Mouse (Mus musculus) heart, embryonic 14.5 days (tissue): Measurements from ENCODE around the gene Megf6. TPM values are rescaled to one million over a fixed set of nuclear protein-coding genes. Genes with fewer than 3 reads are reported as not detected.

Experiments used
- ATAC-seq: fragments of 200-750 bp; cut with Nextera tagmentation; 2 replicates; pipeline ENCODE4 v1.8.0; 2017; ENCODE audit warnings: low read depth, moderate TSS enrichment; ENCODE audit not compliant: insufficient number of reproducible peaks, insufficient read depth, low FRiP score
- H3K27ac ChIP-seq, 2 experiments: fragments of 200-500 bp in 1 of 2; fragments of 300-500 bp in 1 of 2; sonication (generic) in 1 of 2; replicated peaks in 1 of 2; 2 replicates each; pipeline ENCODE4 v1.5.1; 2012 to 2014; ENCODE audit warnings: low read depth in 2 of 2, low read length in 2 of 2, control low read depth in 1 of 2, mild to moderate bottlenecking in 1 of 2, mixed read lengths in 1 of 2; ENCODE audit not compliant: control insufficient read depth in 1 of 2, insufficient read depth in 1 of 2
- H3K27me3 ChIP-seq: fragments of 300-500 bp; sonication (generic); 2 replicates; pipeline ENCODE4 v1.6.1; 2014; ENCODE audit warnings: mild to moderate bottlenecking, low read length, control low read depth; ENCODE audit not compliant: control insufficient read depth, insufficient read depth
- H3K36me3 ChIP-seq: fragments of 300-500 bp; sonication (generic); 2 replicates; pipeline ENCODE4 v1.6.1; 2014; ENCODE audit warnings: mild to moderate bottlenecking, control low read depth, low read length, mixed read lengths; ENCODE audit not compliant: control insufficient read depth, insufficient read depth
- H3K4me1 ChIP-seq, 2 experiments: fragments of 200-500 bp in 1 of 2; fragments of 300-500 bp in 1 of 2; sonication (generic) in 1 of 2; 2 replicates each; pipeline ENCODE4 v1.6.1; 2012 to 2014; ENCODE audit warnings: low read length in 2 of 2, control low read depth in 1 of 2, mixed read lengths in 1 of 2; ENCODE audit not compliant: control insufficient read depth in 2 of 2, insufficient read depth in 2 of 2
- H3K4me2 ChIP-seq: fragments of 300-500 bp; sonication (generic); 2 replicates; pipeline ENCODE4 v1.6.1; 2014; ENCODE audit warnings: mild to moderate bottlenecking, low read length
- H3K4me3 ChIP-seq, 2 experiments: fragments of 200-500 bp in 1 of 2; fragments of 300-500 bp in 1 of 2; sonication (generic) in 1 of 2; 2 replicates each; pipeline ENCODE4 v1.5.1; 2012 to 2014; ENCODE audit warnings: low read length in 2 of 2, mild to moderate bottlenecking in 2 of 2, control low read depth in 1 of 2, low read depth in 1 of 2, moderate library complexity in 1 of 2; ENCODE audit not compliant: control insufficient read depth in 1 of 2, insufficient read depth in 1 of 2
- H3K9ac ChIP-seq: fragments of 300-500 bp; sonication (generic); 2 replicates; pipeline ENCODE4 v1.6.1; 2014; ENCODE audit warnings: mild to moderate bottlenecking, low read length
- H3K9me3 ChIP-seq: fragments of 300-500 bp; sonication (generic); 2 replicates; pipeline ENCODE4 v1.6.1; 2016; ENCODE audit warnings: low read length, control low read depth; ENCODE audit not compliant: control insufficient read depth
- WGBS: fragments of 180-500 bp; shearing (Covaris S2); extraction: QIAGEN DNeasy Blood & Tissue Kit; methylation state at CpG from one replicate; pipeline ENCODE4 v1.1.7; 2014; 5-methylcytosine and 5-hydroxymethylcytosine counted together
- polyA plus RNA-seq: library from polyadenylated mRNA; unstranded; fragments of >200 nt; fragmentation: Nextera tagmentation; extraction: Ambion mirVana; gene quantifications from 2 replicates; pipeline ENCODE4 v1.2.1, GENCODE M21; 2014

The Megf6 gene
- polyA plus RNA-seq, 1 experiment from 2014 or later = 39.8 TPM

- H3K4me3 ChIP-seq = no peak overlapping the region
- ATAC-seq = no peak
- no peak overlapping the region for H3K27ac ChIP-seq
- no peaks in the 10 kb centered on the region for H3K27me3 ChIP-seq
- no peak overlapping the region for H3K9ac ChIP-seq
- no peaks in the 10 kb centered on the region for H3K9me3 ChIP-seq
- peaks cover 6% of the 10 kb centered on the region in 2 experiments; a peak in 1 of 4 replicates for H3K4me1 ChIP-seq
- no peaks in the 10 kb centered on the region for H3K36me3 ChIP-seq
- 83% methylated on average over 7 of the region's 7 CpGs for WGBS
- H3K4me2 ChIP-seq = no peak overlapping the region
These were observed 74.8 kb downstream of the Megf6 start for GRCm38 (mm10) chr4:154245342-154245741.

GRCm38 (mm10) chr4:154246115-154247040 is 75.8 kb downstream of the Megf6 start:
- Histone ChIP-seq H3K4me2 (peak overlapping the region; percentile 58), H3K9ac (no peak overlapping the region), H3K27ac (no peak overlapping the region), H3K4me3 (peak overlapping the region; percentile 20 to 37; a peak in 3 of 4 replicates), H3K36me3 (no peaks in the 10 kb centered on the region), H3K4me1 (peaks cover 6% of the 10 kb centered on the region in 2 experiments; a peak in 1 of 4 replicates), H3K27me3 (no peaks in the 10 kb centered on the region), H3K9me3 (no peaks in the 10 kb centered on the region)
- WGBS = 6% methylated on average over 19 of the region's 19 CpGs
- 0 out of 2 replicates have a peak, but pooled peaks have one; percentile 23 for ATAC-seq

GRCm38 (mm10) chr4:154247207-154248091 is 76.9 kb downstream of the Megf6 start:
- H3K4me2 ChIP-seq = peak overlapping the region; percentile 58
- H3K27ac ChIP-seq = no peak overlapping the region
- H3K27me3 ChIP-seq = no peaks in the 10 kb centered on the region
- H3K36me3 ChIP-seq = no peaks in the 10 kb centered on the region
- WGBS = 52% methylated on average over 22 of the region's 22 CpGs
- no peaks in the 10 kb centered on the region for H3K9me3 ChIP-seq
- no peak overlapping the region for H3K9ac ChIP-seq
- ATAC-seq = no peak
- H3K4me3 ChIP-seq = no peak overlapping the region
- peaks cover 6% of the 10 kb centered on the region in 2 experiments; a peak in 1 of 4 replicates for H3K4me1 ChIP-seq

- Histone ChIP-seq H3K4me2 (no peak overlapping the region), H3K9ac (no peak overlapping the region), H3K4me3 (no peak overlapping the region), H3K27ac (no peak overlapping the region), H3K4me1 (peaks cover 6% of the 10 kb centered on the region in 2 experiments; a peak in 1 of 4 replicates), H3K27me3 (no peaks in the 10 kb centered on the region), H3K36me3 (no peaks in the 10 kb centered on the region), H3K9me3 (no peaks in the 10 kb centered on the region)
- ATAC-seq = no peak
- WGBS = 82% methylated on average over 21 of the region's 21 CpGs
These were observed 77.7 kb downstream of the Megf6 start for GRCm38 (mm10) chr4:154248092-154248805.

GRCm38 (mm10) chr4:154249316-154249715 is 78.8 kb downstream of the Megf6 start:
- Histone ChIP-seq H3K4me3 (no peak overlapping the region), H3K27ac (no peak overlapping the region), H3K4me2 (no peak overlapping the region), H3K9ac (no peak overlapping the region), H3K9me3 (no peaks in the 10 kb centered on the region), H3K27me3 (no peaks in the 10 kb centered on the region), H3K4me1 (peaks cover 6% of the 10 kb centered on the region in 2 experiments; a peak in 1 of 4 replicates), H3K36me3 (no peaks in the 10 kb centered on the region)
- no peak for ATAC-seq
- 86% methylated on average over 8 of the region's 8 CpGs for WGBS

GRCm38 (mm10) chr4:154252537-154253255 is 82.2 kb downstream of the Megf6 start:
- Histone ChIP-seq H3K36me3 (no peaks in the 10 kb centered on the region), H3K9ac (no peak overlapping the region), H3K27me3 (no peaks in the 10 kb centered on the region), H3K27ac (no peak overlapping the region), H3K4me1 (no peaks in the 10 kb centered on the region), H3K9me3 (no peaks in the 10 kb centered on the region), H3K4me2 (no peak overlapping the region), H3K4me3 (no peak overlapping the region)
- no peak for ATAC-seq
- WGBS = 87% methylated on average over 20 of the region's 20 CpGs
